Mouse (Mus musculus) hindbrain, embryonic 15.5 days (tissue): ENCODE results near the gene Slc39a1. TPM values are rescaled to one million over a fixed set of nuclear protein-coding genes. Genes with fewer than 3 reads are reported as not detected.
A peak's percentile ranks its signal among the peaks of the same experiment; 100 is the strongest.

Experiments
- ATAC-seq: fragments of 200-750 bp; cut with Nextera tagmentation; 2 replicates; pipeline ENCODE4 v1.8.0; 2017; ENCODE audit warnings: low read depth, moderate number of reproducible peaks, moderate TSS enrichment; ENCODE audit not compliant: low FRiP score
- H3K27ac ChIP-seq: fragments of 300-500 bp; sonication (generic); replicated peaks from 2 replicates; pipeline ENCODE4 v1.5.1; 2015; ENCODE audit warnings: mild to moderate bottlenecking, inconsistent platforms
- H3K27me3 ChIP-seq: fragments of 300-500 bp; sonication (generic); 2 replicates; pipeline ENCODE4 v1.6.1; 2015; ENCODE audit warnings: control low read depth, inconsistent platforms
- H3K36me3 ChIP-seq: fragments of 300-500 bp; sonication (generic); 2 replicates; pipeline ENCODE4 v1.6.1; 2015; ENCODE audit warnings: control low read depth, inconsistent platforms
- H3K4me1 ChIP-seq: fragments of 300-500 bp; sonication (generic); replicated peaks from 2 replicates; pipeline ENCODE4 v1.6.1; 2015; ENCODE audit warnings: control low read depth, inconsistent platforms
- H3K4me2 ChIP-seq: fragments of 300-500 bp; sonication (generic); 2 replicates; pipeline ENCODE4 v1.6.1; 2015; ENCODE audit warnings: moderate library complexity, mild to moderate bottlenecking, inconsistent platforms
- H3K4me3 ChIP-seq: fragments of 300-500 bp; sonication (generic); 2 replicates; pipeline ENCODE4 v1.5.1; 2015; ENCODE audit warnings: mild to moderate bottlenecking, inconsistent platforms
- H3K9ac ChIP-seq: fragments of 300-500 bp; sonication (generic); 2 replicates; pipeline ENCODE4 v1.6.1; 2015; ENCODE audit warnings: inconsistent platforms
- H3K9me3 ChIP-seq: fragments of 300-500 bp; sonication (generic); 2 replicates; pipeline ENCODE4 v1.6.1; 2016; ENCODE audit warnings: control low read depth, inconsistent platforms
- WGBS: fragments of 180-500 bp; shearing (Covaris S2); methylation state at CpG from one replicate; pipeline ENCODE4 v1.1.7; 2015; 5-methylcytosine and 5-hydroxymethylcytosine counted together
- polyA plus RNA-seq: library from polyadenylated mRNA; unstranded; fragments of >200 nt; fragmentation: Nextera tagmentation; extraction: Ambion mirVana; gene quantifications from 2 replicates; pipeline ENCODE4 v1.2.1, GENCODE M21; 2015

Gene Slc39a1
- polyA plus RNA-seq, result 52.1 and 53.1 TPM in 2 replicates

DNA sequence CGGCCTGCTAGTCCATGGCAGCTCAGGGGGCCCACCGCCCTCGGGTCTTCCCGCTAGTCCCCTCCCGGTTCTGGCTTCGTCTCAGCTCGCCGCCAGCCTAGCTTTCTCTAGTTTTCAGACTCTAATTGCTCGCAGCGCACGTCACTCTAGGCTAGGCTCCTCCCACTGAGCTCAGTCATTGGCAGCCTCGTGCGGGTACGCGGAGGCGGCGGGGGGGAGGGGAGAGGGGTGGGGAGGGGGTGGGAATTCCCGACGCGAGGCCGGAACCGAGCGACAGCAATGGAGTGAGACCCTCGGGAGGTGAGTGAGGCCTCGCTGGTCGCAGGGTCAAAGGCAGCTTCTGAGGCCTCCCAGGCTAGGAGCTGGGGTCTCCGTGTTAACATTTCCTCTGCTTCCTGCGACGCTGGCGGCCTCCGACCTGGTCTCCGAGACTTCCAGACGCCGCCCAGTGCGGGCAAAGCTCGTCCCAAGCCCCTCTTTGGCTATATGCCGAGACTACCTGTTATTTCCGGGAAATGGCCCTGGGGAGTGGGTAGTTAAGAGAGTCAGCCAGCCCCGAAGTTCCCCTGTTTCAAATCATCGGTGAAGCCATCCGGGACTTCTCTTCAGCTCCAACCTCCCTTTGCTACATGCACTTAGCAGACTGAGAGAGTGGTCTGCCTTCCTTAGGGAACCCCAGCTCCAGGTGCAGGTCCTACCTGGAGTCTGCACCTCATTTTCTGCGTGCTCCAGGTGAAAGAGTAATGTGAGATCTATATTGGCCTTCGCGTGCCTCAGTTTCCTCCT, at the start of gene Slc39a1:
Slc39a1 (plus strand) TSS at position 213 of the 786 bp plus-strand sequence.
- peak within 1 kb of the TSS; percentile 82 for H3K9ac ChIP-seq
- ATAC-seq, result peak; percentile 95
- H3K36me3 ChIP-seq, result peaks cover 12% of the 10 kb centered on the region
- peak within 1 kb of the TSS; percentile 81 for H3K4me3 ChIP-seq
- H3K27ac ChIP-seq, result peak within 1 kb of the TSS; percentile 84
- 0% methylated on average over 43 of the region's 44 CpGs for WGBS
- no peaks in the 10 kb centered on the region for H3K27me3 ChIP-seq
- no peaks in the 10 kb centered on the region for H3K9me3 ChIP-seq
- peaks cover 25% of the 10 kb centered on the region for H3K4me1 ChIP-seq
- peak within 1 kb of the TSS; percentile 72 for H3K4me2 ChIP-seq

DNA sequence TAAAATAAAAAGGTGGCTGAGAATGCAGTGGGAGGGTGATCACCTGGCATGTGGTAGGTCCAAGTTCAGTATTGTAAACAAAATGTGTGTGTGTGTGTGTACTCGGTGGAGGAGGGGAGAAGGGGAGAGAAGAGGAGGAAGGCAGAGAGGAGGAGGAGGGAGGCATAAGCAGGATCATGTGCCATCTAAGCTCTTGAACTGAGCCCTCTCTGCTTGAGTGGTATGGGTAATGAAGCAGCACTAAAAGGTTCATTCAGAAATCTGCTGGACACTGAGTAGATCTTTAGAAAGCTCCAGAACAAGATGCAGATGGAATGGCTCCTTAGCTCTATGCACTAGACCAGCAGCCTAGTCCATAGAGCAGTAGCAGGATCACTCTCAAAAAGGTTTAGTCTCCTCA, 45.1 kb upstream of the Slc39a1 start:
- Histone ChIP-seq H3K36me3 (peaks cover 2% of the 10 kb centered on the region), H3K4me1 (no peaks in the 10 kb centered on the region), H3K4me2 (no peak overlapping the region), H3K27me3 (no peaks in the 10 kb centered on the region), H3K4me3 (no peak overlapping the region), H3K9me3 (no peaks in the 10 kb centered on the region), H3K9ac (no peak overlapping the region), H3K27ac (no peak overlapping the region)
- no peak for ATAC-seq
- 61% methylated on average over 1 of the region's 1 CpGs for WGBS

DNA sequence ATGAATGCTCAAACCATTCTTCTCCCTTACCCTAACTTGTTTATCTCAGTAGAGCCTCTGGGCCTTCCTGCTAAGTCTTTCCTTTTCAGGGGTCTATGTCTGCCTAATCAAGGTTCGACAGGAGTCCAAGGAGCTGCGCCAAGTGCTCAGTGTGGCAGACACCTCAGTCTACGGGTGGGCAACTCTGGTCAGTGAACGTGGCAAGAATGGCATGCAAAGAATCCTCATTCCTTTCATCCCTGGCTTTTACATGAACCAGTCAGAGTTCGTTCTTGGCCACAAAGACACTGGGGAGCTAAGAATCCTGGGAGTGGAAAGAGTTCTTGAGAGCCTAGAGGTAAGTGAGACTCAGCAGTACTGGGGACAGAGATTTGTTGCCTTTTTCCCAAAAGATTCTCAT, 44.4 kb upstream of the Slc39a1 start:
- ATAC-seq, result no peak
- H3K27me3 ChIP-seq, result no peaks in the 10 kb centered on the region
- H3K36me3 ChIP-seq, result peaks cover 9% of the 10 kb centered on the region
- H3K27ac ChIP-seq, result no peak overlapping the region
- no peak overlapping the region for H3K9ac ChIP-seq
- H3K4me3 ChIP-seq, result no peak overlapping the region
- H3K4me1 ChIP-seq, result no peaks in the 10 kb centered on the region
- WGBS, result 78% methylated on average over 5 of the region's 5 CpGs
- no peak overlapping the region for H3K4me2 ChIP-seq
- H3K9me3 ChIP-seq, result no peaks in the 10 kb centered on the region

DNA sequence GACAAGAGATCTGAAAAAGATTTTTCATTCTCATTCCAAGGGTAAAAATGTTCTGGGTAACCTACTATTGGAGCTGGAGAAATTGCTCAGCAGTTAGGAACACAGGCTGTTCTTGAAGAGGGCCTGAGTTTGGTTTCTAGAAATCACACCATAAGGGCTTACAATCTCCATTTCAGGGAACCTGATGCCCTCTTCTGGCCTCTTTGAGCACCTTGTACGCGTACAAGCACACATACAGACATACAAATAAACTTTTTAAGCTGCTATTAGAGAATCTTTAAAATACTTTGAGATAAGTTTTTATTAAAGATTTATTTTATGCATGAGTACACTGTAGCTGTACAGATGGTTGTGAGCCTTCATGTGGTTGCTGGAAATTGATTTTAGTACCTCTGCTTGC, 43.4 kb upstream of the Slc39a1 start:
- Histone ChIP-seq H3K4me2 (no peak overlapping the region), H3K4me3 (no peak overlapping the region), H3K36me3 (peaks cover 18% of the 10 kb centered on the region), H3K9me3 (no peaks in the 10 kb centered on the region), H3K9ac (no peak overlapping the region), H3K27ac (no peak overlapping the region), H3K4me1 (no peaks in the 10 kb centered on the region), H3K27me3 (no peaks in the 10 kb centered on the region)
- ATAC-seq, result no peak
- 92% methylated on average over 2 of the region's 2 CpGs for whole genome bisulfite sequencing

DNA sequence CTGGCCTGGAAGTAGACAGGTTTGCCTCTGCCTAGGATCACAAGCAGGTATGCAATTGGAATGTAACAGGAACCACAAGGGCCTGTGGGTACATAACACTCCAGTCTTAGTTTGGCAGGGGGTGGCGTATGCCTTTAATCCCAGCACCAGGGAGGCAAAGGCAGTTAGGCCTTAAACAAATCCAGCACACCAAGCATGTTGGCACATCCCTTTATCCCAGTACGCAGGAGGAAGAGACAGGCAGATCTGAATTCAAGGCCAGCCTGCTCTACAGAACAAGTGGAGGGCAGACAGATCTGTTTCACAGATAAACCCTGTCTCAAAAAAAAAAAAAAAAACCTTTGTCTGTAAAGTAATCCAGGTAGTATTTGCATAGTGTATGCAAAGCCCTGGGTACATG, 39.3 kb upstream of the Slc39a1 start:
- Histone ChIP-seq H3K27me3 (no peaks in the 10 kb centered on the region), H3K36me3 (peaks cover 42% of the 10 kb centered on the region), H3K4me3 (no peak overlapping the region), H3K27ac (no peak overlapping the region), H3K4me2 (no peak overlapping the region), H3K9ac (no peak overlapping the region), H3K9me3 (no peaks in the 10 kb centered on the region), H3K4me1 (peaks cover 23% of the 10 kb centered on the region)
- no peak for ATAC-seq
- 87% methylated on average over 2 of the region's 2 CpGs for WGBS

DNA sequence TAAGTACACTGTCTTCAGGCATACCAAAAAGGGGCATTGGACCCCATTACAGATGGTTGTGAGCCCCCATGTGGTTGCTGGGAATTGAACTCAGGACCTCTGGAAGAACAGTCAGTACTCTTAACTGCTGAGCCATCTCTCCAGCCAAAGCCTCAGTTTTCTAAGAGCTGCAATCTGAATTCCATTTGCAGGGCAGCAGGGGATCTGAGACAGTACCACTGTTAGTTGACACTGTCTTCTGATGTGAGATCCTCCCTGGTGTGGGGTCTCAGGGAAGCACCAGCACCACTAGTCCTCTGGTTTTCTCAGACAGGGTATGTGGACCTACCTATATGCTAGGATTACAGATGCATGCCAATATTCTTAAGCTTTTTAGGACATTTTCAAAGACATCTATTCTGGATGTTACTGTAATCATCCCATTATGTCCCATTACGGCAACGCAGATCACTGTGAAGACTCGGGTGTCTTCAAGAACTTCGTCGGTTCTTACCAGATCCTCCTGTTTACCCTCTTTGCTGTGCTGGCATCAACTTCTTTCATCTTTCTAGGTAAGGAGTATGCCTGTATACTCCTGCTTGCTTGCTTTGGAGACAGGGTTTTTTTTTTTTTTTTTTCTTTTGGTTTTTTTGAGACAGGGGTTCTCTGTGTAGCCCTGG, 37.9 kb upstream of the Slc39a1 start:
- Histone ChIP-seq H3K27ac (no peak overlapping the region), H3K27me3 (no peaks in the 10 kb centered on the region), H3K4me1 (peaks cover 32% of the 10 kb centered on the region), H3K9ac (no peak overlapping the region), H3K4me3 (no peak overlapping the region), H3K4me2 (no peak overlapping the region), H3K9me3 (no peaks in the 10 kb centered on the region), H3K36me3 (peaks cover 42% of the 10 kb centered on the region)
- WGBS, result 93% methylated on average over 5 of the region's 5 CpGs
- no peak for ATAC-seq

DNA sequence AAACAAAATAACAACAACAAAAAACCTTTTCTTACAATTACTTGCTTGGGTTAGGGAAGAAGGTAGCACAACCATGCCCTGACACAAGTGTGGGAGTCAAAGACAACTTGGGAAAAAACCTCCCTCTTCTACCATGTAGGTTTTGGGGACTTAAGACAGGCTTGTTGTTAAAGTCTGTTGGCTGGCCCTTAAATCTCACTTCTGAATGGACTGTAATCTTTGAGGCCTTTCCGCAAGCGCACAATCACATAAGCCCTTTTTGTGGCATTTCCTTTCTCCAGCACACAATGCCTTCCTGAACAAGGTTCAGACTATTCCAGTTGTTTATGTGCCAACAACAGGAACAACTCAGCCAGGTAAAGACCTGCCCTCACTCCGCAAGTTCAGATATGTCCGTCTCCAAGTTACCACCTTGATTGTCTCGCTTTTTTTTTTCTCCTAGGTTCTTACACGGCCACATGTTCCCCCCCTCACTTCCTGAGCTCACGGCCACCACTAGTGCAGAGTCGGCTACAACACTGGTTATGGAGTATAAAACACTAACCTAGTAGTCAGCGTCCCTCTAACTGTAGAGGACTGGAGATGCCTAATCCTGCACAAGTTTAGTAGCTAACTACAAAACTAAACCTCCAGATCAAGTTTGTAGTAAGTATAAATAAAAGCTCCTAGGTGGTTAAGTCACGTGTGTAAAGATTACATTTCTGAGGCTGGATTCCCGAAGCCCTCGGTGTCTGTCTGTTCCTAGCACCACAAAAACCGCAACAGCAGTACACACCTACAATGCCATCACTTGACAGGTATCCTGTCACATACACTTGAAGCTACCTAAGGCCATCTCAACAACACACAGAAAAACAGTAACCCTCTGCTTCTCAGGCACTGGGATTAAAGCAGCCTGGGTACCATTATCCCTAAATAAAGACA, 36.2 kb upstream of the Slc39a1 start:
- Histone ChIP-seq H3K9ac (no peak overlapping the region), H3K4me3 (0 out of 2 replicates have a peak overlapping the region, but pooled peaks have one; percentile 55), H3K27ac (no peak overlapping the region), H3K4me2 (peak overlapping the region; percentile 97), H3K4me1 (peaks cover 32% of the 10 kb centered on the region), H3K27me3 (no peaks in the 10 kb centered on the region), H3K36me3 (peaks cover 42% of the 10 kb centered on the region), H3K9me3 (no peaks in the 10 kb centered on the region)
- 87% methylated on average over 13 of the region's 13 CpGs for WGBS
- ATAC-seq, result no peak

DNA sequence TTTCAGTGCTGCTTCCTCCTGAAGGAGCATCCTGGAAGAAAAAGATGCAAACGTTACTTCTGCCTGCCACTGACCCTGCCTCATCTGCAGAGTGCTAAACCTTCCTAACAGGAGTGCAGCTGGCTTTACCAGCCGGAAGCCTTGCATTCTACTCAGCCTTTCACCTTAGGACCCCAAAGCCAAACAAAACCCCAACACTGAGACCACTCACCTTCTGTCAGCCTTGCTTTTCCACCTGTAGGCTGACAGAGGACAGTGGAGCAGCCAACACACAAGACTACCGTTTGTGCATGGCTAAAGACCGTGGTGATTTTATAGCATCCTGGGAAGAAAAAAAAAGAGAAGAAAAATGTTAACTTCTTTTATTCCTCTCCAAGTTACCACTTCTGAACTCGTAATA, 35.2 kb upstream of the Slc39a1 start:
- Histone ChIP-seq H3K36me3 (peaks cover 42% of the 10 kb centered on the region), H3K4me1 (peaks cover 32% of the 10 kb centered on the region), H3K4me3 (peak overlapping the region; percentile 55), H3K9me3 (no peaks in the 10 kb centered on the region), H3K27ac (peak overlapping the region; percentile 82; the same call in 1 of the 2 replicates), H3K4me2 (peak overlapping the region; percentile 97), H3K27me3 (no peaks in the 10 kb centered on the region), H3K9ac (peak overlapping the region; percentile 78)
- ATAC-seq, result no peak
- WGBS, result 11% methylated on average over 5 of the region's 5 CpGs

DNA sequence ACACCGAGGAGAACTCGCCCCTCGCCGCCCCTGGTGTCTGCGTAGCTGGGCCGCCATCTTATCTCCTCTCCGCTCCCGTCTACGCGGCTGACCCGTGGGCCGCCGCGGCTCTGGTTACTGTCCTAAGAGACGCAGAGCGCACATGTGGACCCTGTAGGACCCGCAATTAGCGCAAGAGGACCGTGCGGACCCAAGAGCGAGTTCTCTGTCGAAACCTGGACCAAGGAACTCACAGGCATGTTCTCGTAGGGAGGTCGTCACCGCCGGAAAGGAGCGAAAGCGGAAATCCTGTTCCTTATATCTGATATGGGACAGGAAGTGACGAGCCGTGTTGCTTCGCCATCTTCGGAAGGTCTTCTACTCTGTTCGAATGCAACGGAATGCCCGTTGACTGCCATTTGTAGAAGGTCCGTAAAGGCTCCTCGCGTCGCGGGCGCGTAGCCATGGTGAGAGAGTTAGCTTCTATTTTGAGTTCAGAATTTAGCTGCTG, 34.5 kb upstream of the Slc39a1 start, which contains the start of the genes Rps27 and Rab13:
Rps27 (minus strand) TSS at position 275 of the 490 bp plus-strand sequence.
Rab13 (plus strand) TSS at position 319 of the 490 bp plus-strand sequence.
- peaks cover 32% of the 10 kb centered on the region for H3K4me1 ChIP-seq
- WGBS, result under 1% methylated on average over 42 of the region's 42 CpGs
- no peaks in the 10 kb centered on the region for H3K9me3 ChIP-seq
- peak within 1 kb of the TSS; percentile 82 for H3K27ac ChIP-seq
- peaks cover 35% of the 10 kb centered on the region for H3K36me3 ChIP-seq
- H3K27me3 ChIP-seq, result no peaks in the 10 kb centered on the region
- H3K4me3 ChIP-seq, result peak within 1 kb of the TSS; percentile 55
- H3K9ac ChIP-seq, result peak within 1 kb of the TSS; percentile 78
- peak within 1 kb of the TSS; percentile 97 for H3K4me2 ChIP-seq
- ATAC-seq, result peak; percentile 95

DNA sequence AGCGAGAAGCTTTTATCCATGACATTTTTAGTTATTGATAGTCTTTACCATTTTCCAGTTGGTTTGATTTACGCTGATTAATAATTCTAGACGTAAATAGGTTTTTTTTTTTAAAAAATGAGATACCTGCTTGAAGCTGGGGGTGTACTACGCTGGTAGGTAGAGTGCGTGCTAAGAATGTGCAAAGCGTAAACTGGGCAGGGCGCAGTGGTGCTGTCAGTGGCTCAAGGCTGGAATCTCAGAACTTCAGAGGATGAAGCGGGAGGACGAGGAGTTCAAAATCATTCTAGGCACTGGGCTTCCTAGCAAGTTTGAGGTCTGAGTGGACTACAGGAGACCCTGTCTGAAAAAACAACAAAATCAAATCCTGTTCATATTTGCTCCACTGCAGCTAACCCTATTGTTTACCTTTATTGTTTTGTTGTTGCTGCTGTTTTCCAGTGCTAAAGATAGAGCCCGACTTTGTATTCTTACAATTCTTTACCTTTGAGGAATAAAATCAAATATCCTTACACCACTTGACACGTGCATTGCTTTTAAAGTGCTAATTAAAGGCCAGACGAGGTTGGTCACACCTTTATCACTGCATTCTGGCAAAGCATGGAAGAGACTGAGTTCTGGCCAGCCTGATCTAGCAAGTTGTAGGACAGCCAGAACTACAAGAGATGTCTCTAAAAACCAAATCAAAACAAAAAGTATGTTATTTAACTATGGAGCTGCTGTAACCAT, 33.9 kb upstream of the Slc39a1 start:
- Histone ChIP-seq H3K4me2 (peak overlapping the region; percentile 97), H3K4me3 (peak overlapping the region; percentile 55), H3K4me1 (peaks cover 32% of the 10 kb centered on the region), H3K9ac (peak overlapping the region; percentile 46), H3K27me3 (no peaks in the 10 kb centered on the region), H3K27ac (peak overlapping the region; percentile 82), H3K9me3 (no peaks in the 10 kb centered on the region), H3K36me3 (peaks cover 28% of the 10 kb centered on the region)
- peak; percentile 65 for ATAC-seq
- WGBS, result 11% methylated on average over 12 of the region's 12 CpGs

DNA sequence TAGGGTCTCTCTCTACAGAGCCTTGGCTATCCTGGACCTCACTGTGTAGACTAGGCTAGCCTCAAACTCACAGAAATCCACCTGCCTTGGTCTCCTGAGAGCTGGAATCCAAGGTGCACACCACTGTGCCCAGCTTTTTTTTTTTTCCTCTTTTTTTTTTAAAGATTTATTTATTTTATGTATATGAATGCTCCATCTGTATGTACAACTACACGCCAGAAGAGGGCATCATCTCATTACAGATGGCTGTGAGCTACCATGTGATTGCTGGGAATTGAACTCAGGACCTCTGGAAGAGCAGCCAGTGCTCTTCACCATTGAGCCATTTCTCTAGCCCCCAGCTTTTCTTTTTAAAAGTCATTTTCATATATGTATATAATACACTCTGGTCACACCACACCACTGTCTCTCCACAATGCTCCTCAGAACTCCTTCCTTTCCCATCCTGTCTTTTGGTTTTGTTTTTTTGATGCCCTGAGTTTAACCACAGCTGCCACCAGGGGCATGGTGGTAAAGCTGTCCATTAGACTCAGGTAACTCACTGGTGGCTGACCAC, 32.1 kb upstream of the Slc39a1 start:
- peaks cover 13% of the 10 kb centered on the region for H3K36me3 ChIP-seq
- H3K9ac ChIP-seq, result no peak overlapping the region
- peaks cover 39% of the 10 kb centered on the region for H3K4me1 ChIP-seq
- 42% methylated on average over 1 of the region's 1 CpGs for WGBS
- no peaks in the 10 kb centered on the region for H3K9me3 ChIP-seq
- no peaks in the 10 kb centered on the region for H3K27me3 ChIP-seq
- no peak overlapping the region for H3K27ac ChIP-seq
- H3K4me2 ChIP-seq, result no peak overlapping the region
- ATAC-seq, result no peak
- H3K4me3 ChIP-seq, result no peak overlapping the region
